Mouse (Mus musculus): ENCODE results near the gene Syngr1. TPM values are rescaled to one million over a fixed set of nuclear protein-coding genes. Genes with fewer than 3 reads are reported as not detected.
A peak's percentile ranks its signal among the peaks of the same experiment; 100 is the strongest.

Gene Syngr1
- total RNA-seq, 2 experiments from 2014 or later = 429 to 434 TPM

GRCm38 (mm10) chr15:80129982-80130381 lies 38.8 kb downstream of the Syngr1 start:
- no peak overlapping the region for H3K4me3 ChIP-seq
- H3K27ac ChIP-seq = no peak overlapping the region
- intact Hi-C loops (cut with DNase I) = no loop called here
- no peak for TF ChIP-seq CTCF (IDR thresholded peaks at IDR 0.05)
- no peak for DNase-seq (ENCODE audit: extremely low spot score in 1 of 2, low spot score in 2 of 2)

GRCm38 (mm10) chr15:80130689-80131088 lies 39.6 kb downstream of the Syngr1 start:
- intact Hi-C loops (cut with DNase I) = no loop called here
- no peak overlapping the region for H3K4me3 ChIP-seq
- no peak for TF ChIP-seq CTCF (IDR thresholded peaks at IDR 0.05)
- DNase-seq (ENCODE audit: extremely low spot score in 1 of 2, low spot score in 2 of 2) = no peak
- no peak overlapping the region for H3K27ac ChIP-seq

GRCm38 (mm10) chr15:80131421-80131820 lies 40.3 kb downstream of the Syngr1 start:
- Histone ChIP-seq H3K27ac (no peak overlapping the region), H3K4me3 (no peak overlapping the region)
- intact Hi-C loops (cut with DNase I) = no loop called here
- no peak for DNase-seq (ENCODE audit: extremely low spot score in 1 of 2, low spot score in 2 of 2)
- no peak for TF ChIP-seq CTCF (IDR thresholded peaks at IDR 0.05)

GRCm38 (mm10) chr15:80132452-80132851 lies 41.3 kb downstream of the Syngr1 start:
- peak overlapping the region; percentile 89 for H3K4me3 ChIP-seq
- DNase-seq (ENCODE audit: extremely low spot score in 1 of 2, low spot score in 2 of 2) = no peak
- peak overlapping the region; percentile 40; the same call in 1 of the 2 replicates for H3K27ac ChIP-seq
- TF ChIP-seq CTCF (IDR thresholded peaks at IDR 0.05) = no peak
- intact Hi-C loops (cut with DNase I) = no loop called here

- intact Hi-C loops (cut with DNase I) = no loop called here
These were observed 42.0 kb downstream of the Syngr1 start, which contains the start of gene Tab1 for GRCm38 (mm10) chr15:80132993-80133586. TSS of gene Tab1 (plus strand) at chr15:80133127.

GRCm38 (mm10) chr15:80133682-80134449 lies 42.7 kb downstream of the Syngr1 start:
- TF ChIP-seq CTCF (IDR thresholded peaks at IDR 0.05) = no peak
- Histone ChIP-seq H3K27ac (peak overlapping the region; percentile 100), H3K4me3 (peak overlapping the region; percentile 89)
- intact Hi-C loops (cut with DNase I) = no loop called here
- no peak for DNase-seq (ENCODE audit: extremely low spot score in 1 of 2, low spot score in 2 of 2)

More at GRCm38 (mm10) chr15:80132993-80133586, 42.0 kb downstream of the Syngr1 start, which contains the start of gene Tab1:
- TF ChIP-seq CTCF (IDR thresholded peaks at IDR 0.05) = peak; percentile 88
- Histone ChIP-seq H3K4me3 (peak within 1 kb of the TSS; percentile 89), H3K27ac (peak within 1 kb of the TSS; percentile 100)
- DNase-seq (ENCODE audit: extremely low spot score in 1 of 2, low spot score in 2 of 2) = peak; percentile 91 to 92

- no peak for DNase-seq (ENCODE audit: extremely low spot score in 1 of 2, low spot score in 2 of 2)
- H3K4me3 ChIP-seq = peak overlapping the region; percentile 89
- TF ChIP-seq CTCF (IDR thresholded peaks at IDR 0.05) = no peak
- intact Hi-C loops (cut with DNase I) = no loop called here
- H3K27ac ChIP-seq = peak overlapping the region; percentile 100
These were observed 43.3 kb downstream of the Syngr1 start for GRCm38 (mm10) chr15:80134450-80134847.

- no peak for DNase-seq (ENCODE audit: extremely low spot score in 1 of 2, low spot score in 2 of 2)
- Histone ChIP-seq H3K4me3 (no peak overlapping the region), H3K27ac (no peak overlapping the region)
- no peak for TF ChIP-seq CTCF (IDR thresholded peaks at IDR 0.05)
- intact Hi-C loops (cut with DNase I) = loop anchor here (5.0 kb wide), 1 partner anchor 92 kb away; no protein-coding TSS in a partner anchor
These were observed 44.4 kb downstream of the Syngr1 start for GRCm38 (mm10) chr15:80135499-80135898.

- Histone ChIP-seq H3K27ac (peak overlapping the region; percentile 30; the same call in 1 of the 2 replicates), H3K4me3 (no peak overlapping the region)
- no peak for DNase-seq (ENCODE audit: extremely low spot score in 1 of 2, low spot score in 2 of 2)
- intact Hi-C loops (cut with DNase I) = loop anchor here (5.0 kb wide), 1 partner anchor 91 kb away; no protein-coding TSS in a partner anchor
- no peak for TF ChIP-seq CTCF (IDR thresholded peaks at IDR 0.05)
These were observed 45.5 kb downstream of the Syngr1 start for GRCm38 (mm10) chr15:80136645-80137044.

- intact Hi-C loops (cut with DNase I) = loop anchor here (2.0 to 5.0 kb wide), 2 partner anchors 35 to 89 kb away; partner anchors contain the start of gene Mgat3
- no peak; the same call in 1 of the 2 replicates for TF ChIP-seq CTCF (IDR thresholded peaks at IDR 0.05)
- Histone ChIP-seq H3K4me3 (no peak overlapping the region), H3K27ac (peak overlapping the region; percentile 73)
- DNase-seq (ENCODE audit: extremely low spot score in 1 of 2, low spot score in 2 of 2) = peak; percentile 67 to 72
These were observed 47.0 kb downstream of the Syngr1 start for GRCm38 (mm10) chr15:80137945-80138791.

- no peak overlapping the region for H3K4me3 ChIP-seq
- TF ChIP-seq CTCF (IDR thresholded peaks at IDR 0.05) = no peak
- no peak for DNase-seq (ENCODE audit: extremely low spot score in 1 of 2, low spot score in 2 of 2)
- intact Hi-C loops (cut with DNase I) = no loop called here
- H3K27ac ChIP-seq = no peak overlapping the region
These were observed 49.2 kb downstream of the Syngr1 start for GRCm38 (mm10) chr15:80140302-80140701.

All from left cerebral cortex, adult 2 months (tissue).